Mouse (Mus musculus): ENCODE data around the gene Smyd3.

DNA sequence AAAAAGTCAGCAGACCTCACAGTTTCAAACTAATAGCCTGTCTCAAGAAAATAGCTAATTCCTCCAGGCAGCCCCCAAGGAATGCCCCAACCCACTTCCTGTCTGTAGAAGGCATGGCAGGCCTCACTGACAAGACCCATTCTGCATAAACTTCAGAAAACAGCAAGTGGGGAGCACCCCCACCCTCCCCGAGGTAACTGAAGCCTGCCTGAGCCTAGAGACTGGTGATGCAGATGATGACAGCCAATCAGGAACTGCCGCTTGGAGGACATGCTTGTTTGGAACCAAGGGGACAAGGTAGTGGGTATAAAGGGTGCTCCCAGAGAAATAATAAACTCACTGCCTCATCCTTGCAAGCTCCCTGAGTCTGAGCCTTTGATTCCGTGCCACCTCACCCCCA lies 288.3 kb downstream of the Smyd3 start:
- TF ChIP-seq CTCF (IDR thresholded peaks at IDR 0.05; ENCODE audit: borderline replicate concordance, control insufficient read depth, extremely low read depth, insufficient read depth, low read length, poor library complexity) (no peak), POLR2A (IDR thresholded peaks at IDR 0.05; ENCODE audit: control insufficient read depth, extremely low read depth, insufficient read depth, low read length, poor library complexity) (no peak)

Measured in thymus, adult 2 months (tissue).